Mouse (Mus musculus) testis, adult 2 months (tissue): ENCODE measurements around the gene Cacng6.

Source experiments
- CTCF ChIP-seq: fragments of 200-500 bp; IDR thresholded peaks from 2 replicates; pipeline ENCODE4 v1.5.1; 2012; ENCODE audit warnings: low read depth, mild to moderate bottlenecking, inconsistent platforms, low read length, moderate library complexity; ENCODE audit not compliant: control insufficient read depth, insufficient read depth, insufficient replicate concordance
- POLR2A ChIP-seq: fragments of 200-500 bp; IDR thresholded peaks from 2 replicates; pipeline ENCODE4 v1.6.1; 2012; ENCODE audit warnings: low read depth, mild to moderate bottlenecking, inconsistent platforms, low read length, moderate library complexity; ENCODE audit not compliant: control insufficient read depth

- no peak for TF ChIP-seq CTCF
- no peak for TF ChIP-seq POLR2A
These were observed 4.1 kb upstream of the Cacng6 start for GRCm38 (mm10) chr7:3419941-3420340.
